Mouse (Mus musculus) limb, embryonic 10.5 days (tissue): Measurements from ENCODE around the gene B9d1. TPM values are rescaled to one million over a fixed set of nuclear protein-coding genes. Genes with fewer than 3 reads are reported as not detected.
A peak's percentile ranks its signal among the peaks of the same experiment; 100 is the strongest.

Experiments used
- DNase-seq: peaks from one replicate; pipeline ENCODE4 v3.0.0-alpha.2; 2017; ENCODE audit warnings: low spot score
- H3K27ac ChIP-seq: fragments of 300-500 bp; sonication (generic); 2 replicates; pipeline ENCODE4 v1.5.1; 2016; ENCODE audit warnings: mild to moderate bottlenecking
- H3K27me3 ChIP-seq: fragments of 300-500 bp; sonication (generic); 2 replicates; pipeline ENCODE4 v1.6.1; 2016; ENCODE audit warnings: low read depth, mild to moderate bottlenecking; ENCODE audit not compliant: poor library complexity, severe bottlenecking
- H3K36me3 ChIP-seq: fragments of 300-500 bp; sonication (generic); 2 replicates; pipeline ENCODE4 v1.6.1; 2016; ENCODE audit warnings: mild to moderate bottlenecking, moderate library complexity
- H3K4me1 ChIP-seq: fragments of 300-500 bp; sonication (generic); 2 replicates; pipeline ENCODE4 v1.6.1; 2016
- H3K4me3 ChIP-seq: fragments of 300-500 bp; sonication (generic); 2 replicates; pipeline ENCODE4 v1.5.1; 2016; ENCODE audit warnings: mild to moderate bottlenecking, moderate library complexity
- H3K9me3 ChIP-seq: fragments of 300-500 bp; sonication (generic); replicated peaks from 2 replicates; pipeline ENCODE4 v1.6.1; 2016; ENCODE audit warnings: mild to moderate bottlenecking
- WGBS: fragments of 180-500 bp; shearing (Covaris S2); methylation state at CpG from one replicate; pipeline ENCODE4 v1.1.7; 2016; 5-methylcytosine and 5-hydroxymethylcytosine counted together
- polyA plus RNA-seq: library from polyadenylated mRNA; unstranded; fragments of >200 nt; fragmentation: Nextera tagmentation; extraction: Ambion mirVana; gene quantifications from 2 replicates; pipeline ENCODE4 v1.2.1, GENCODE M21; 2016

Gene B9d1
- 45.3 and 46.7 TPM in 2 replicates for polyA plus RNA-seq

DNA sequence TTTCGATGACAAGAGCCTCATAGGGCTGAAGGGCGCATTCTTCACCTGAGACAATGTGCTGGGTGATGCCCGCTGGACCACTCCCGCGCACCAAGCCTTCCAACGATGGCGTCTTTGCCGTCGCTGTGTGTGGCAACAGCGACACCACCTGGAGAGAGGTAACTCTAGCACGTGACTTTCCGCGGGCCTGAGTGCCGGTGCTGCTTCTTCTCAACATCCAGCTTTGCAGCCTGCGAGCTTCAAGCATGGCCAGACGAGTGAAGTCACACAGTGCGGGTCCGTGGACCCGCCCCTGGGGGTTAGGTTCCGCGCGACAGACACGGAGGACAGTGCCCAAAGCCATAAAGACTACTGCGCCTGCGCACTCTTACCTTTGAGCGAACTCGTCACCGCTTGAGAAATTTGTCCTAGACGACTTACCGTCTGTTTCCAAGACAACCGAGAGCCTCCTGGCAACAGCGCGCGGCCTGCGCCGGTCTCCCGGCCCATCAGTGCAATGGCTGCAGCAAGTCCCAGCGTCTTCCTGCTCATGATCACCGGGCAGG is at the start of gene B9d1:
Gene B9d1, plus strand, starts transcription at position 432 of the 545 bp plus-strand sequence.
- H3K9me3 ChIP-seq, result no peaks in the 10 kb centered on the region
- H3K4me3 ChIP-seq, result peak within 1 kb of the TSS; percentile 70
- H3K36me3 ChIP-seq, result peaks cover 11% of the 10 kb centered on the region; the same call in 1 of the 2 replicates
- peak within 1 kb of the TSS; percentile 95 for H3K27ac ChIP-seq
- no peaks in the 10 kb centered on the region for H3K27me3 ChIP-seq
- under 1% methylated on average over 39 of the region's 39 CpGs for WGBS
- H3K4me1 ChIP-seq, result peaks cover 22% of the 10 kb centered on the region
- peak; percentile 96 for DNase-seq

DNA sequence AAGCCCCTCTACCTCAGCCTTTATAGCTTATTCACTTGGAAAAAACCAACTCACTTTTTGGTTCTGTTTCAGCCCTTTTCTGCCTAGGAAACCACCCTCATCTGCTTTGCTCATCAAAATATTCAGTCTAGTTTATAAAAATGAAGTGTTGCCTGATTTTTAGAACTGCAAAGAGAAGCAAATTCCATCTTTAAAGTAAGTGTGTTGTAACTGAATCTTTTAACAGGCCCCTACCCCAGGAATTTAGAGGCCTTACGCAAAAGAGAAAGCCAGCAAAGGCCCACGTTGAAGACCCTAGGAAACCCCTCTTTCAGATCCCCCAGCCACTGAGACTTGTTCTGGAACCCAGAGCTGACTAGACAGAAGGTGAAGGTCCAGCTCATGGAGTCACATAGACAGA is 40.9 kb upstream of the B9d1 start:
- H3K27ac ChIP-seq, result no peak overlapping the region

DNA sequence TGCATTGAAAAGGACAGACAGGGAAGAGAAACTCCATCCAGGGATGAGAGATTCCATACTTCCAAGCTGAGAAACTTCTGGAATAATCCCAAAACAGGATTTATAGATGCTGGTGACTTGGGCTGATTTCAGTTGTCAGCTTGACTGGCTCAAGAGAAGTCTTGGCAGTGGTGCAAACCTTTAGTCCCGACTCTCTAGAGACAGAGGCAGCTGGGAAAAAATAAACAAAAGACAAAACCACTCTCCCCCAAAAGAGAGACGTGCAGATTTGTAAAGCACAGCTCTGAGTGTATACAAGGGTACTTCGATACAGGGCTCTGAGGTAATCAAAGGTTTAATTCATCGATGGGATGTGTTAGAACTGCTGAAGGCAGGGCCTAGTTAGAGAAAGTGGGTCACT is 39.5 kb upstream of the B9d1 start:
- WGBS, result 78% methylated on average over 4 of the region's 4 CpGs
- H3K4me3 ChIP-seq, result no peak overlapping the region
- no peaks in the 10 kb centered on the region for H3K9me3 ChIP-seq
- H3K27ac ChIP-seq, result no peak overlapping the region
- H3K4me1 ChIP-seq, result peaks cover 10% of the 10 kb centered on the region
- no peaks in the 10 kb centered on the region for H3K27me3 ChIP-seq
- no peak for DNase-seq
- H3K36me3 ChIP-seq, result no peaks in the 10 kb centered on the region

More for the DNA sequence above, 40.9 kb upstream of the B9d1 start:
- H3K4me3 ChIP-seq, result no peak overlapping the region
- no peaks in the 10 kb centered on the region for H3K27me3 ChIP-seq
- H3K36me3 ChIP-seq, result no peaks in the 10 kb centered on the region
- DNase-seq, result no peak
- H3K9me3 ChIP-seq, result no peaks in the 10 kb centered on the region
- WGBS, result 67% methylated on average over 2 of the region's 2 CpGs
- peaks cover 6% of the 10 kb centered on the region; the same call in 1 of the 2 replicates for H3K4me1 ChIP-seq

DNA sequence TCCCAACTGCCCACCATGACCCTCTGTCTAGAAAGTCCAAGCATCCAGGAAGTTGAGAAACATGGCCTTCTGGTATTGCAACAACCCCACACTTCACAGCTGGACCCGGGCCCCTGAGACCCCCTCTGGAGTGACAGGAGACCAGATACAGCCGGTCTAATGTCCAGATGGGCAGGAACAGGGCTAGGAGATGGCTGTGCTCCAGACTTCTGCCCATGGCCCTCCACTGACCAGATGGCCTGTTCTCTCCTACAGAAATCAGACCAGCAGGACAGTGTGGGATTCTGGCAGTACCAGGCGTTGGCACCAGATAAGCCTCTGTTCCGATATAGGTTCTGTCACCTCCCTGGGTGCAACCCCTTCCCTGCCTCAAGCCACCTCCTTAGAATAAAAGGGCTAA is 36.4 kb upstream of the B9d1 start:
- DNase-seq, result no peak
- 90% methylated on average over 4 of the region's 4 CpGs for WGBS
- no peaks in the 10 kb centered on the region for H3K27me3 ChIP-seq
- no peak overlapping the region for H3K27ac ChIP-seq
- H3K4me1 ChIP-seq, result peaks cover 10% of the 10 kb centered on the region
- H3K36me3 ChIP-seq, result no peaks in the 10 kb centered on the region
- no peak overlapping the region for H3K4me3 ChIP-seq
- H3K9me3 ChIP-seq, result no peaks in the 10 kb centered on the region

DNA sequence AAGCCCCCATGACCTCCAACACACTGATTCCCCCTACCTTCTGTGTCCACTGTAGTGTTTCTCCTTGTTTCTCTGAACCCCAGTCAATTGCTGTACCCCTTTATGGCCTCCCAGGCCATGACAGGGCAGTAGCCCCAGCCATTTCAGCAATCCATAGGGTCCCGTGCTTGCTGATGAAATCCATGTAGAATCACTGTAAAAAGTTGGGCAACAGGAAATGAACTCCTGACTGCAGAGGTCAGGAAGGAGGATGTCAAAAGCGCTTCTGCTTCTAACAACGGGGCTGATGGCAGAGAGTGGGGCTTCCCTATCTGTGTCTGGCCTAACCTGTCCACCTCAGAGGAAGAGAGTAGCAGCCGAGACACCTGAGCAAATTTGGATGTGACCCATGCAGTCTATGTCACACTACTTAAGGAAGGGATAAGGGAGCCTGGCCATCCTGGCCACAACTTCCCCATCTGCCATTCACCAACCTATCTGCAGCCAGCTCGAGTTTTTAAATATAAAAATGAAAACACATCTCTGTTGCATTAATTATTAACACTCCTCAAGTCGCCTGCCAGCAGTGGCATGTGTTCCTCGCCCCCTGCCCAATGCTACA is 35.5 kb upstream of the B9d1 start:
- WGBS, result 73% methylated on average over 7 of the region's 7 CpGs
- DNase-seq, result no peak
- H3K27me3 ChIP-seq, result no peaks in the 10 kb centered on the region
- peaks cover 10% of the 10 kb centered on the region for H3K4me1 ChIP-seq
- H3K9me3 ChIP-seq, result no peaks in the 10 kb centered on the region
- H3K36me3 ChIP-seq, result no peaks in the 10 kb centered on the region
- H3K4me3 ChIP-seq, result no peak overlapping the region
- 0 out of 2 replicates have a peak overlapping the region, but pooled peaks have one; percentile 20 for H3K27ac ChIP-seq

DNA sequence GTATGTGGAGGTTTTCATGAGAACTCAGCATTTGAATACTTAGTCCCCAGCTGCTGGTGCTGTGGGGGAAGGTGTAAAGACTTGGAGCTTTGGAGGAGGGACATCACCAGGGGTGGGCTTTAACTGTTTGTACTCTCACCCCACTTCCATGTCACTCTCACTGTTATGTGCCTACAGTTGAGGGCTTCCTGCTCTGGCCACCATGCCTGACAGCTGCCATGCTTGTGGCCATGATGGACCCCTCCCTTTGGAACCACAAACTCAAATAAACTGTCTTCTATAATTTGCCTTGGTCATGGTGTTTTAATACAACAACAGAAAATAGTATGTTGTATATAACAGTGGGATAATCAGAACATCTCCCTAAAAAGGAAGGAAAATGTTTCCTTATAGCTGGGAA is 34.1 kb upstream of the B9d1 start:
- no peak for DNase-seq
- Histone ChIP-seq H3K27ac (no peak overlapping the region), H3K36me3 (no peaks in the 10 kb centered on the region), H3K4me1 (peaks cover 10% of the 10 kb centered on the region), H3K4me3 (no peak overlapping the region), H3K27me3 (no peaks in the 10 kb centered on the region), H3K9me3 (no peaks in the 10 kb centered on the region)

DNA sequence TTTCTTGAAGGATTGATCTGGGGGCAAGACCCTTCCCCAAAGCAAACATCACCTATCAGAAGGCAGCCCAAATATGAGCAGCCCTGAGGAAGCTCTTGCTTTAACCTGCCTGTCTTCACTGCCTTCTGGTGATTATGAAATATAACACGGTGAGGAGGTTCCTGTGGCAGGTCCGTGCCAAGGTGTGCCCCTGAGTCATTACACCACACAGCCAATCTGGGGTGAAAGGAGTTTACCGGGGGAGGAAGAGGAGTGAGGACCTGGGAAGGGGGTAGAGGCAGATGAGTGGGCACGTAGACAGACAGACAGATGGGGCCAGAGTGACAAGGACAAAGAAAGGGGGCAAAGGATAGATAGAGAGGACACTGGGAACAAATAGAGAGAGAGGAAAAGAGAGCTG is 31.3 kb upstream of the B9d1 start:
- no peaks in the 10 kb centered on the region for H3K27me3 ChIP-seq
- H3K4me1 ChIP-seq, result peaks cover 21% of the 10 kb centered on the region
- no peaks in the 10 kb centered on the region for H3K9me3 ChIP-seq
- no peak overlapping the region for H3K4me3 ChIP-seq
- DNase-seq, result no peak
- H3K27ac ChIP-seq, result no peak overlapping the region
- no peaks in the 10 kb centered on the region for H3K36me3 ChIP-seq
- 82% methylated on average over 4 of the region's 4 CpGs for WGBS

DNA sequence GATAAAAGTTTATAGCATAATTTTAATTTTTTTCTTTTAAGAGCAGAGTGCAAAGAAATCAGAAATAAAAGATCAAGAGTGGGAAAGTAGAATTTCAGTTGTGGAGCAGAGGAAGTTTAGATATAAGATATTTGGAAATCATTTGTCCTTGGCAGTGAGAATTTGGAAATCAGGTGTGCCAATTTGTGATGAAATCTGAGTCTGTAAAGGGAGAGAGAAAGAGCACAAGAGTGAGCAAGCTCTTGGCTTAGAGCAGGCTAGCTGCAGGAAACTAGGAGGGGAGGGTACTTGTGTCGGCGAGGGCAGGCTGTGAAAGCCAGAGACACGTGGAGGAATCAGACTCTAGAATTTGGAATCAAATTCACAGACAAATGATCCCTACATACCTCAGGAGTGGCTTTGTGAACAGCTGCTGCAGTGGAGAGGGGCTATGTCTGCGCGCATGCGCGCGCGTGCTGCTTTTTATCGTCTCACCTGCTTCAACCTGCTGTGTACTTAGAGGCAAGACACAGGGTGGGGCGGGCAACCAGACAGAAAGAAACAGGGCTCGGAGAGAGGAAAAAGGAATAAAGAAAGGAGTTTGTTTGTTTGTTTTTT is 28.1 kb upstream of the B9d1 start:
- Histone ChIP-seq H3K36me3 (no peaks in the 10 kb centered on the region), H3K27ac (peak overlapping the region; percentile 7; the same call in 1 of the 2 replicates), H3K4me1 (peaks cover 25% of the 10 kb centered on the region), H3K27me3 (no peaks in the 10 kb centered on the region), H3K9me3 (no peaks in the 10 kb centered on the region), H3K4me3 (no peak overlapping the region; the same call in 1 of the 2 replicates)
- DNase-seq, result no peak
- 68% methylated on average over 12 of the region's 12 CpGs for WGBS

DNA sequence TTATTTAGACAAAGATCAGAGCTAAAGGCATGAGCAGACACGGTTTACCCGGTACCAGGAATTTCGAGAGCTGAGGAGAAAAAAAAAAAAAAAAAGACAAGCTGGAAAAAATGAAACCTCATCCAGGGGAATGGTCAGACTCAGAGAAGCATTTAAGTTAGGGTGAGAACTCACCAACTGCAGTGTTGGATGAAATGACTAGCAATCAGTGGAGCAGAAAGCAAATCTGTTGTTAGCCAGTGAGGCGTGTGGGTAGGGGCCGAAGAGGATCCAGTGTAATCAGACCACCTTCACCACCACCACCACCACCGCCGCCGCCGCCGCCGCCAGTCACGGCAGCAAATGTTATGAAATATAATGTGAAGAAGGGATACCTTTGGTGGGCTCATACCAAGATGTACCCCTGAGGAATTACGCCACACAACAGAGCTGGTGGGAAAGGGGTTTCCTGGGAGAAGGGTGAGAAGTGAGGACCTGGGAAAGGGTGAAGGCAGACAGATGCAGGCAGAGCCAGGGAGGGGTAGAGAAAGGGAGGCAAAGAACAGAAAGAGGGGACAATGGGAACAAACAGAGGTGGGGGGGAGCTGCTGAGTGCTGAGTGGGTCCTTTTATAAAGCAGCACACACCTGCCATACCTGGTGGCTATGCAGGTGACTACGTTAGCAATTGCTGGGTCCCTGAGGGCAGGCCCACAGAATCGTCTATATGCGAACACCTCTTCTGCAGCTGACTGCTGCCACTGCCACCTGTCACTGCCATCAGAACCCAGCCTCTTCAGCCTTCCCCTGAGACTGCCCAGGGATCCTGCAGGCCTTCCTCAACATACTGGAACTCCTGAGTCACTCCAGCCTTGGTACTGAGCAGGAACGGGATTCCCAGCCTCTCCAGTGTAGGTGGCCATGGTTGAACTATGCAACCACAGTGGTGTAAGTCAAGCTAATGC is 27.1 kb upstream of the B9d1 start:
- no peak for DNase-seq
- Histone ChIP-seq H3K9me3 (no peaks in the 10 kb centered on the region), H3K36me3 (no peaks in the 10 kb centered on the region), H3K27ac (peak overlapping the region; percentile 21; the same call in 1 of the 2 replicates), H3K27me3 (no peaks in the 10 kb centered on the region), H3K4me1 (peaks cover 28% of the 10 kb centered on the region), H3K4me3 (no peak overlapping the region)
- 73% methylated on average over 17 of the region's 17 CpGs for WGBS

DNA sequence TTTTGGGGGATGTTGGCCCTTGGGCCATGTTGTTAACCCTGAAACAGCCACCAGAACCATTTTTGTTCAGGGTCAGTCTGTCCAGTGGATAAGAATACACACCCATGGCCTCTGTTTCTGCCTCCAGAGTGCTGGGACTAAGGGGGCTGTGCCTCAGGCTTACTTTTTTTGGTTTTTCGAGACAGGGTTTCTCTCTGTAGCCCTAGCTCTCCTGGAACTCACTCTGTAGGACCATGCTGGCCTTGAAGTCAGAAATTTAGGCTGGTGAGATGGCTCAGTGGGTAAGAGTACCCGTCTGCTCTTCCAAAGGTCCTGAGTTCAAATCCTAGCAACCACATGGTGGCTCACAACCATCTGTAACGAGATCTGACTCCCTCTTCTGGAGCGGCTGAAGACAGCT is 26.2 kb upstream of the B9d1 start:
- Histone ChIP-seq H3K4me3 (no peak overlapping the region), H3K27me3 (no peaks in the 10 kb centered on the region), H3K36me3 (no peaks in the 10 kb centered on the region), H3K27ac (0 out of 2 replicates have a peak overlapping the region, but pooled peaks have one; percentile 27), H3K4me1 (peaks cover 37% of the 10 kb centered on the region), H3K9me3 (no peaks in the 10 kb centered on the region)
- DNase-seq, result no peak
- WGBS, result 86% methylated on average over 4 of the region's 4 CpGs

DNA sequence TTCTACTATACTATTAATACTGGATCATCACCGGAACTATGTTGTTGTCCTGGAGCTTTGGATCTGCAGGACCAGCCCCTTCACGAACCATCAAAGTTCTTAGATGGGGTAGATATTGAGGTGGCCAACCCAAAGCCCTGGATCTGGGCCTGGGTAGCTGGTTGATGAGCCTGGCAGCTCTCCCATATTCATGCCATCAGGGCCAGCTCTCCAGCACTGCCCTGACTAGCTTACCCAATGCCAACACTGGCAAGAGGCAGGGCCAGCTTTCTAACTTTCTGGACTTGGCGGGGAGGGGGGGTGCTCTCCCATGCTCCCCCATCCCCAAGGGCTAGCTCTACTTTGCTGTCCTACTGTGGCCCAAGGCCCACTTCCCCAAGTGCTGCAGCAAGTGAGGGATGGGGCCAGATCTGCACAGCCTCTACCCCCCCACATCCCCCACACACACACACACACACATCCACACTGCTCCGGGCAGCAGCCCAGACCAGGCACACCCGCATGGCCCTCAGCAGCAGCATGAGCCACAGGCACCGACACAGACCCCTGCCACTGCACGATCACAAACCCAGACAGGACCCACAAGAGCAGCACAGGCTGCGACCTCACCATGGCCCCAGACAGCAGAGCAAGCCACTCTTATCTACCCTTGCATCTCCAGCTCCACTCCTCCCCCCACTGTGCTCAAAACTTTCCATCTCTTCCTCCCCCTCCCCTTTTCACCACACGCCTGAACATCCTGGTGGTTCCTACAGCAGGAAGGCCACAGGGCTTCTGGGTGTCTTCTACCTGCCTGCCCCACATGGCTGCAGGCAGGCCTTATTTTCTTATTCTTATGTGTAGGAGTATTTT is 23.5 kb upstream of the B9d1 start:
- H3K9me3 ChIP-seq, result no peaks in the 10 kb centered on the region
- H3K27me3 ChIP-seq, result no peaks in the 10 kb centered on the region
- no peak for DNase-seq
- H3K27ac ChIP-seq, result peak overlapping the region; percentile 81
- no peak overlapping the region for H3K4me3 ChIP-seq
- 59% methylated on average over 9 of the region's 9 CpGs for WGBS
- peaks cover 64% of the 10 kb centered on the region for H3K4me1 ChIP-seq
- peaks cover 2% of the 10 kb centered on the region for H3K36me3 ChIP-seq
